Comparison of ENCODE assay signal across 8 mouse cellular contexts in the genomic region with DNA sequence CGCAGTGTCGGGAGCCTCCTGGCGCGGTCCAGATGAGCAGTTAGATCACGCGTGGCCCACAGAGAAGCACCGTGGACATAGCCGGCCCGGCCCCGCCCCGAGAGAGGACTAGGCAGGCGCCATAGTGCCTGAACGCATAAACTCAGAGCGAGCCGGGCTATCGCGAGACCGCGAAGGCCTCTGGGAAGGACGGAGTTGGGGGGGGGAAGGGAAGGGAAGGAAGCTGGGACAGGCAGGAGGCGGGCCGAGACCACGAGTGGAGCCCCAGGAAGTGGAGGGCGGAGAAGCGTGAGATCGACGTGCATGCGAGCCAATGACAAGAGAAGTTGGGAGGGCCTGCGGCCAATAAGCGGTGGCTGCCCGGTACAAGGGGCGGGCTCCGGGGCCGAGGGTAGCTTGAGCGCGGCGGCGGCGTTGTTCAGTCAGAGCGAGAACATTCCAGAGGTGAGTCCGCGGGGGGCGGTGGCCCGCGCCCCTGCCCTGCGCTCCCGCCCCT. TPM values are rescaled to one million over a fixed set of nuclear protein-coding genes. Genes with fewer than 3 reads are reported as not detected.
A peak's percentile ranks its signal among the peaks of the same experiment; 100 is the strongest.
DNase-seq lines count a peak whose midpoint lies in the region; ATAC-seq and TF ChIP-seq lines count a peak whose summit lies in the region.

A gene (plus strand): TSS at position 221 of the 496 bp plus-strand sequence.

- DNase-seq in Patski (ENCODE audit: low read depth, low spot score): peak; percentile 95
- DNase-seq in cerebellum, postnatal 14 days: peak; percentile 99 to 100
- DNase-seq in frontal cortex, postnatal 14 days (ENCODE audit: low spot score in 2 of 2): peak; percentile 98 to 99
- peak; percentile 99 for DNase-seq in layer of hippocampus, postnatal 25 days (ENCODE audit: extremely low spot score in 1 of 2, low spot score in 1 of 2)
- DNase-seq in lung, postnatal 25 days (ENCODE audit: low spot score): peak; percentile 99
- peak; percentile 99 for DNase-seq in retina, embryonic 14.5 days (ENCODE audit: low spot score)
- DNase-seq in thymus, postnatal 4 days: peak; percentile 98

- peak within 1 kb of the TSS; percentile 76 for H3K4me2 ChIP-seq in hindbrain, embryonic 13.5 days

- in situ Hi-C loops in Patski (cut with MboI; ENCODE audit: low pct_unique_long_range_greater_than_20kb): no loop called here

- CTCF ChIA-PET in Patski (lab: Charles Lee): no interaction called here

- H3K9me3 ChIP-seq in hindbrain, embryonic 13.5 days: no peaks in the 10 kb centered on the region

- WGBS in hindbrain, embryonic 13.5 days: under 1% methylated on average over 42 of the region's 47 CpGs

- H3K4me1 ChIP-seq in hindbrain, embryonic 13.5 days (replicated peaks): peaks cover 43% of the 10 kb centered on the region

- POLR2A ChIA-PET in Patski (lab: Charles Lee): interaction anchor here (1.5 kb wide), 1 partner anchor 113 kb away, joined by 3 read pairs; no protein-coding TSS in a partner anchor

- peaks cover 38% of the 10 kb centered on the region for H3K36me3 ChIP-seq in hindbrain, embryonic 13.5 days

- H3K27ac ChIP-seq in hindbrain, embryonic 13.5 days: peak within 1 kb of the TSS; percentile 98

- H3K27me3 ChIP-seq in Patski: no peaks in the 10 kb centered on the region
- no peaks in the 10 kb centered on the region for H3K27me3 ChIP-seq in hindbrain, embryonic 13.5 days

- peak within 1 kb of the TSS; percentile 96 for H3K4me3 ChIP-seq in hindbrain, embryonic 13.5 days

- peak; percentile 96 for ATAC-seq in Patski
- peak; percentile 100 for ATAC-seq in hindbrain, embryonic 13.5 days (ENCODE audit: low FRiP score)

- H3K9ac ChIP-seq in hindbrain, embryonic 13.5 days: peak within 1 kb of the TSS; percentile 96

- TF ChIP-seq CTCF in Patski (IDR thresholded peaks at IDR 0.05): no peak

RNA-seq across cellular contexts. Expression of the gene that starts here (rescaled TPM):
- polyA plus RNA-seq in Patski (2021): 251 TPM
- 630 TPM in 2 replicates for polyA plus RNA-seq in hindbrain, embryonic 13.5 days (2015; fragmentation: Nextera tagmentation; extraction: Ambion mirVana)
- 100 to 1,000 TPM; 243 to 246 TPM for total RNA-seq in layer of hippocampus, postnatal 25 days (2021)

Comparison
In these comparisons a context has a peak if more than half of its experiments do, and no peak if none do; other contexts are left out.
1. Peak in every context shown above with its lines: DNase-seq, ATAC-seq, H3K4me3 ChIP-seq and H3K27ac ChIP-seq.